Mouse (Mus musculus): ENCODE measurements at regions not wholly inside any gene's neighbourhood (a gene's known extent, or its start where the extent isn't known, plus 50 kb on each side); places are given as distances from the start of the nearest gene placed in this dataset.
A peak's percentile ranks its signal among the peaks of the same experiment; 100 is the strongest.
"Not testable (repeated sequence)": the region's sequence is repeated elsewhere in the genome, so short reads cannot be mapped to it uniquely, and the experiment has no call there.

GRCm38 (mm10) chr6:14573001-14573400 lies 182.1 kb downstream of the Ppp1r3a start:
- Histone ChIP-seq H3K9me3 (ENCODE audit: control insufficient read depth, low read length) (no peaks in the 10 kb centered on the region), H3K4me2 (replicated peaks; ENCODE audit: low read depth, low read length) (no peak overlapping the region), H3K4me1 (replicated peaks; ENCODE audit: control insufficient read depth, insufficient read depth, low read length) (no peaks in the 10 kb centered on the region), H3K9ac (ENCODE audit: low read depth, low read length) (no peak overlapping the region), H3K27ac (ENCODE audit: low read depth, low read length) (no peak overlapping the region), H3K4me3 (ENCODE audit: low read depth, low read length) (no peak overlapping the region), H3K36me3 (ENCODE audit: control insufficient read depth, insufficient read depth, low read length) (no peaks in the 10 kb centered on the region), H3K27me3 (ENCODE audit: control insufficient read depth, insufficient read depth, low read length) (no peaks in the 10 kb centered on the region)
- DNase-seq (ENCODE audit: low spot score) = no peak
- 55% methylated on average over 2 of the region's 2 CpGs for WGBS
- no peak for ATAC-seq (ENCODE audit: low FRiP score)

- no peaks in the 10 kb centered on the region for H3K4me1 ChIP-seq (replicated peaks; ENCODE audit: control insufficient read depth, insufficient read depth, low read length)
- ATAC-seq (ENCODE audit: low FRiP score) (no peak), DNase-seq (ENCODE audit: low spot score) (no peak)
- no peaks in the 10 kb centered on the region for H3K9me3 ChIP-seq (ENCODE audit: control insufficient read depth, low read length)
- no peak overlapping the region for H3K4me2 ChIP-seq (replicated peaks; ENCODE audit: low read depth, low read length)
- H3K36me3 ChIP-seq (ENCODE audit: control insufficient read depth, insufficient read depth, low read length) = no peaks in the 10 kb centered on the region
- no peaks in the 10 kb centered on the region for H3K27me3 ChIP-seq (ENCODE audit: control insufficient read depth, insufficient read depth, low read length)
- H3K4me3 ChIP-seq (ENCODE audit: low read depth, low read length) = no peak overlapping the region
- WGBS = 92% methylated on average over 5 of the region's 5 CpGs
- H3K9ac ChIP-seq (ENCODE audit: low read depth, low read length) = no peak overlapping the region
- H3K27ac ChIP-seq (ENCODE audit: low read depth, low read length) = no peak overlapping the region
These were observed 214.7 kb downstream of the Ppp1r3a start for GRCm38 (mm10) chr6:14540333-14540732.

DNA sequence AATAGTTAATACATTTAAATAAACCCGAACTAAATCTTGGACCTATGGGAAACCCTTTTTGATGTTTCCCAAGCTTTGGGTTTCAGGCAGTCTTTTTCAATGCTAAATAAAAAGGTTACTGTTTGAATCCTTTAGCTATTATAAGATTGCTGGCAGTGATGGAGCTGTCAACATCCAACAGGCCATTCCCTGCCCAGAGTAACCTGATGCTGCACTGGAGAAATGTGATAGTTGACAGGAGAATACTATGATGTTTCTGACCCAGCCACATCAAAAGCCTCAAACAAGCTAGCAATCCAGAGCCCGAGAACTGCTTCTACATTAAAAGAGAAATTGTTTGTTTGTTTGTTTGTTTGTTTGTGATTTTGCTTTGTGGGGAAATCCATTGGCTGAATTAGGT lies 226.0 kb downstream of the Ppp1r3a start:
- no peak for ATAC-seq (ENCODE audit: low FRiP score)
- Histone ChIP-seq H3K9me3 (ENCODE audit: control insufficient read depth, low read length) (no peaks in the 10 kb centered on the region), H3K27ac (ENCODE audit: low read depth, low read length) (no peak overlapping the region), H3K4me1 (replicated peaks; ENCODE audit: control insufficient read depth, insufficient read depth, low read length) (no peaks in the 10 kb centered on the region), H3K4me3 (ENCODE audit: low read depth, low read length) (no peak overlapping the region), H3K9ac (ENCODE audit: low read depth, low read length) (no peak overlapping the region), H3K27me3 (ENCODE audit: control insufficient read depth, insufficient read depth, low read length) (no peaks in the 10 kb centered on the region), H3K4me2 (replicated peaks; ENCODE audit: low read depth, low read length) (no peak overlapping the region), H3K36me3 (ENCODE audit: control insufficient read depth, insufficient read depth, low read length) (no peaks in the 10 kb centered on the region)
- WGBS = 68% methylated on average over 2 of the region's 2 CpGs
- DNase-seq (ENCODE audit: low spot score) = no peak

GRCm38 (mm10) chr6:14528564-14528963 lies 226.5 kb downstream of the Ppp1r3a start:
- no peak overlapping the region for H3K4me2 ChIP-seq (replicated peaks; ENCODE audit: low read depth, low read length)
- H3K27me3 ChIP-seq (ENCODE audit: control insufficient read depth, insufficient read depth, low read length) = no peaks in the 10 kb centered on the region
- no peaks in the 10 kb centered on the region for H3K9me3 ChIP-seq (ENCODE audit: control insufficient read depth, low read length)
- no peak overlapping the region for H3K27ac ChIP-seq (ENCODE audit: low read depth, low read length)
- no peak for DNase-seq (ENCODE audit: low spot score)
- no peak overlapping the region for H3K9ac ChIP-seq (ENCODE audit: low read depth, low read length)
- H3K36me3 ChIP-seq (ENCODE audit: control insufficient read depth, insufficient read depth, low read length) = no peaks in the 10 kb centered on the region
- no peaks in the 10 kb centered on the region for H3K4me1 ChIP-seq (replicated peaks; ENCODE audit: control insufficient read depth, insufficient read depth, low read length)
- no peak overlapping the region for H3K4me3 ChIP-seq (ENCODE audit: low read depth, low read length)
- WGBS = 57% methylated on average over 7 of the region's 7 CpGs
- no peak for ATAC-seq (ENCODE audit: low FRiP score)

DNA sequence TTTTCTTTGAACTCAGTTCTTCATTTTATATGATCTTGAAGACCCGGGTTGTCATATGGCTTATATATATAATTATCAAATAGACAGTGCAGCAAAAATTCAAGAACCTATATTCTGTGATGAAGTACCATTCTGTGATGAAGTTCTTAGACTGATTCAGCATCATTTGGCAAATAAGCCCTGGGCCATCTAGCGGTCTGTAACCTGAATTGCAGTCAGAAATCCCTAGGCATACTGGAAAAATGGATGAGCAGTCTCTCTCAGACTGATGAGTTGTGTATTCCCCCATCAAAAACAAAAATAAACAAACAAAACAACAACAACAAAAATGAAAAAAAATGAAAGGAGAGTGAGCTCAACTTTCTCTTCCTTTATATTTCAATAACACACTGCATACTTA lies 232.3 kb downstream of the Ppp1r3a start:
- H3K9ac ChIP-seq (ENCODE audit: low read depth, low read length) = no peak overlapping the region
- no peaks in the 10 kb centered on the region for H3K27me3 ChIP-seq (ENCODE audit: control insufficient read depth, insufficient read depth, low read length)
- H3K27ac ChIP-seq (ENCODE audit: low read depth, low read length) = no peak overlapping the region
- H3K36me3 ChIP-seq (ENCODE audit: control insufficient read depth, insufficient read depth, low read length) = no peaks in the 10 kb centered on the region
- ATAC-seq (ENCODE audit: low FRiP score) (no peak), DNase-seq (ENCODE audit: low spot score) (peak; percentile 18)
- no peak overlapping the region for H3K4me2 ChIP-seq (replicated peaks; ENCODE audit: low read depth, low read length)
- 11% methylated on average over 2 of the region's 2 CpGs for WGBS
- H3K4me1 ChIP-seq (replicated peaks; ENCODE audit: control insufficient read depth, insufficient read depth, low read length) = no peaks in the 10 kb centered on the region
- H3K4me3 ChIP-seq (ENCODE audit: low read depth, low read length) = no peak overlapping the region
- no peaks in the 10 kb centered on the region for H3K9me3 ChIP-seq (ENCODE audit: control insufficient read depth, low read length)

DNA sequence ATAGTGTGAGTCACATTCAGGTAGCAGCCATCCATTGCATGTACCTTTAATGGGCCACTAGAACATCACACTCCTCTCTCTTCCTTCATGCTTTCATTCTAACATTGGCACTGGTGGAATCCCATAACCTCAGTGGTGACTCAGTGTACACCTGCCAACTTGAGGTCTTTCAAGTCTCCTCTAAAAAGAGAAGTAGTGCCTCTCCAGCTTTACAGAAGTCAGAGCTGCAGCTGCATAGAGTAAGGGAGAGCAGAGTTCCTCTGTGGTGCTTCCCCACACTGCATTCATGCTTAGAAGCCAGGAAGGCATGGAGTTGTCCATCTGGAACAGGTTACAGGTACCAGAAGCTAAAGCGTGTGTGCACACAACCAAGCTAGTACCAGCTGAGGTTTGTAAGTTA lies 233.8 kb downstream of the Ppp1r3a start:
- ATAC-seq (ENCODE audit: low FRiP score) = no peak
- WGBS = 76% methylated on average over 1 of the region's 1 CpGs

GRCm38 (mm10) chr6:14504171-14504570 lies 250.9 kb downstream of the Ppp1r3a start:
- H3K9ac ChIP-seq (ENCODE audit: low read depth, low read length) = no peak overlapping the region
- DNase-seq (ENCODE audit: low spot score) = peak; percentile 55
- peak; percentile 78 for ATAC-seq (ENCODE audit: low FRiP score)
- no peak overlapping the region for H3K4me2 ChIP-seq (replicated peaks; ENCODE audit: low read depth, low read length)
- H3K9me3 ChIP-seq (ENCODE audit: control insufficient read depth, low read length) = no peaks in the 10 kb centered on the region
- no peak overlapping the region for H3K27ac ChIP-seq (ENCODE audit: low read depth, low read length)
- no peaks in the 10 kb centered on the region for H3K36me3 ChIP-seq (ENCODE audit: control insufficient read depth, insufficient read depth, low read length)
- H3K27me3 ChIP-seq (ENCODE audit: control insufficient read depth, insufficient read depth, low read length) = no peaks in the 10 kb centered on the region
- WGBS = 74% methylated on average over 1 of the region's 1 CpGs
- H3K4me1 ChIP-seq (replicated peaks; ENCODE audit: control insufficient read depth, insufficient read depth, low read length) = no peaks in the 10 kb centered on the region
- no peak overlapping the region for H3K4me3 ChIP-seq (ENCODE audit: low read depth, low read length)

More for the DNA sequence above, 233.8 kb downstream of the Ppp1r3a start:
- Histone ChIP-seq H3K4me2 (replicated peaks; ENCODE audit: low read depth, low read length) (no peak overlapping the region), H3K27me3 (ENCODE audit: control insufficient read depth, insufficient read depth, low read length) (no peaks in the 10 kb centered on the region), H3K9me3 (ENCODE audit: control insufficient read depth, low read length) (no peaks in the 10 kb centered on the region), H3K27ac (ENCODE audit: low read depth, low read length) (no peak overlapping the region), H3K4me1 (replicated peaks; ENCODE audit: control insufficient read depth, insufficient read depth, low read length) (no peaks in the 10 kb centered on the region), H3K9ac (ENCODE audit: low read depth, low read length) (no peak overlapping the region), H3K4me3 (ENCODE audit: low read depth, low read length) (no peak overlapping the region), H3K36me3 (ENCODE audit: control insufficient read depth, insufficient read depth, low read length) (no peaks in the 10 kb centered on the region)
- DNase-seq (ENCODE audit: low spot score) = no peak

- no peaks in the 10 kb centered on the region for H3K9me3 ChIP-seq (ENCODE audit: control insufficient read depth, low read length)
- WGBS = 77% methylated on average over 2 of the region's 2 CpGs
These were observed 254.4 kb downstream of the Ppp1r3a start for GRCm38 (mm10) chr6:14500663-14501062.

DNA sequence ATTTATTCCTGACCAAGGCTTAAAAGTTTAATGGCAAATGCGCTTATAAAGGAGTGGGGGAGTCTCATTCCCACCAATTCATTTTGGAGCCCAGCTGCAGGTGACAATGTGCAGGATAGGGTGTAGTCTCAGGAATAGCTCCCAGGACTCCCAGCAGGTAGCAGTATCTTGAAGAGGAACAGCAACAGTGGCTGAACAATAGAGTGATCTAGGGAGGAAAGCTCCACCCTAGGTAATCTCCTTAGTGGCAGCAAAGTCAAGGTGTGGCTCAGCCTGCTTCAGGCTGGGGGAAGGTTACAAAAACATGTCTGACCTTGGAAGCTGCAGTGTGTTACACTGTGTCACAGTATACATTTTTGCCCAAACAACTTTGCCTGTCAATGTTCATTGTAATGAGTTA lies 255.2 kb downstream of the Ppp1r3a start:
- not testable (repeated sequence) for H3K4me1 ChIP-seq (replicated peaks; ENCODE audit: control insufficient read depth, insufficient read depth, low read length); H3K27me3 ChIP-seq (ENCODE audit: control insufficient read depth, insufficient read depth, low read length); DNase-seq (ENCODE audit: low spot score); H3K4me3 ChIP-seq (ENCODE audit: low read depth, low read length); H3K4me2 ChIP-seq (replicated peaks; ENCODE audit: low read depth, low read length); H3K9me3 ChIP-seq (ENCODE audit: control insufficient read depth, low read length); H3K27ac ChIP-seq (ENCODE audit: low read depth, low read length); H3K36me3 ChIP-seq (ENCODE audit: control insufficient read depth, insufficient read depth, low read length); ATAC-seq (ENCODE audit: low FRiP score); H3K9ac ChIP-seq (ENCODE audit: low read depth, low read length)
- WGBS = 58% methylated on average over 1 of the region's 1 CpGs

More at GRCm38 (mm10) chr6:14500663-14501062, 254.4 kb downstream of the Ppp1r3a start:
- Histone ChIP-seq H3K9ac (ENCODE audit: low read depth, low read length) (no peak overlapping the region), H3K27me3 (ENCODE audit: control insufficient read depth, insufficient read depth, low read length) (no peaks in the 10 kb centered on the region), H3K36me3 (ENCODE audit: control insufficient read depth, insufficient read depth, low read length) (no peaks in the 10 kb centered on the region), H3K4me3 (ENCODE audit: low read depth, low read length) (no peak overlapping the region), H3K27ac (ENCODE audit: low read depth, low read length) (no peak overlapping the region), H3K4me1 (replicated peaks; ENCODE audit: control insufficient read depth, insufficient read depth, low read length) (no peaks in the 10 kb centered on the region), H3K4me2 (replicated peaks; ENCODE audit: low read depth, low read length) (no peak overlapping the region)
- ATAC-seq (ENCODE audit: low FRiP score) (no peak), DNase-seq (ENCODE audit: low spot score) (no peak)

Data from hindbrain, embryonic 11.5 days (tissue).